Mouse (Mus musculus): ENCODE data around the gene Cuedc2. TPM values are rescaled to one million over a fixed set of nuclear protein-coding genes. Genes with fewer than 3 reads are reported as not detected.

The Cuedc2 gene
- total RNA-seq (2023), result 10 to 100 TPM; 96.2 to 98.6 TPM

GRCm38 (mm10) chr19:46338331-46338936, at the start of gene Cuedc2:
TSS of gene Cuedc2 (minus strand) at chr19:46338702.

GRCm38 (mm10) chr19:46350168-46350932, 11.8 kb upstream of the Cuedc2 start, which contains the start of gene 2310034G01Rik:
TSS of gene 2310034G01Rik (minus strand) at chr19:46350302.

GRCm38 (mm10) chr19:46328081-46329030, 10.1 kb downstream of the Cuedc2 start, which contains the start of gene Fbxl15:
TSS of gene Fbxl15 (plus strand) at chr19:46328184.

GRCm38 (mm10) chr19:46326756-46327305, 11.7 kb downstream of the Cuedc2 start, which contains the start of gene Psd:
TSS of gene Psd (minus strand) at chr19:46327156.

GRCm38 (mm10) chr19:46304216-46304841, 34.2 kb downstream of the Cuedc2 start, which contains the start of gene Nfkb2:
TSS of gene Nfkb2 (plus strand) at chr19:46304320.

Other genes with a start within 250 kb of the Cuedc2 start
- gene Elovl3, start 206.8 kb downstream of the Cuedc2 start, total RNA-seq (2023), result not detected
- gene Pitx3, start 190.4 kb downstream of the Cuedc2 start, total RNA-seq (2023), result not detected
- 10 to 100 TPM; 56.1 to 58.1 TPM for gene Gbf1, start 186.2 kb downstream of the Cuedc2 start, total RNA-seq (2023)
- gene Nfkb2, start 34.4 kb downstream of the Cuedc2 start, total RNA-seq (2023), result 10 to 100 TPM; 42.5 to 44.2 TPM
- gene Psd, start 11.5 kb downstream of the Cuedc2 start, total RNA-seq (2023), result under 1 TPM; 0.09 to 0.80 TPM
- 1 to 10 TPM; 3.3 to 3.9 TPM for gene Fbxl15, start 10.5 kb downstream of the Cuedc2 start, total RNA-seq (2023)
- gene Mfsd13a, start 2.4 kb upstream of the Cuedc2 start, total RNA-seq (2023), result 10 to 100 TPM; 25.0 to 27.9 TPM
- gene 2310034G01Rik, start 11.6 kb upstream of the Cuedc2 start, total RNA-seq (2023), result not detected
- gene Actr1a, start 57.0 kb upstream of the Cuedc2 start, total RNA-seq (2023), result 10 to 100 TPM; 87.0 to 95.1 TPM
- gene Sufu, start 58.2 kb upstream of the Cuedc2 start, total RNA-seq (2023), result 10 to 100 TPM; 10.7 to 10.9 TPM
- gene Trim8, start 163.0 kb upstream of the Cuedc2 start, total RNA-seq (2023), result 10 to 100 TPM; 47.4 to 56.4 TPM
- 1 to 10 TPM; 9.7 to 9.9 TPM for gene Arl3, start 234.5 kb upstream of the Cuedc2 start, total RNA-seq (2023)
- gene Sfxn2, start 234.7 kb upstream of the Cuedc2 start, total RNA-seq (2023), result 1 to 10 TPM; 8.8 to 9.8 TPM